Mouse (Mus musculus) liver, embryonic 14.5 days (tissue): ENCODE measurements at regions not wholly inside any gene's neighbourhood (a gene's known extent, or its start where the extent isn't known, plus 50 kb on each side); places are given as distances from the start of the nearest gene placed in this dataset.

ENCODE experiments used
- ATAC-seq: fragments of 200-750 bp; cut with Nextera tagmentation; 2 replicates; pipeline ENCODE4 v1.8.0; 2017; ENCODE audit warnings: moderate number of reproducible peaks, mild to moderate bottlenecking, moderate library complexity; ENCODE audit not compliant: insufficient read depth
- DNase-seq, 3 experiments: peaks; one replicate each; pipeline ENCODE4 v3.0.0-alpha.2; 2012 to 2013; ENCODE audit warnings: low read depth in 3 of 3, low spot score in 3 of 3
- H3K27ac ChIP-seq: fragments of 300-500 bp; sonication (generic); 2 replicates; pipeline ENCODE4 v1.5.1; 2014; ENCODE audit warnings: moderate library complexity, mild to moderate bottlenecking, control low read depth, inconsistent platforms
- H3K27me3 ChIP-seq: fragments of 300-500 bp; sonication (generic); 2 replicates; pipeline ENCODE4 v1.6.1; 2014; ENCODE audit warnings: mild to moderate bottlenecking, low read length, moderate library complexity; ENCODE audit not compliant: control insufficient read depth, insufficient read depth
- H3K36me3 ChIP-seq: fragments of 300-500 bp; sonication (generic); replicated peaks from 2 replicates; pipeline ENCODE4 v1.6.1; 2014; ENCODE audit warnings: low read depth; ENCODE audit not compliant: control insufficient read depth, insufficient read depth
- H3K4me1 ChIP-seq, 2 experiments: fragments of 200-500 bp in 1 of 2; fragments of 300-500 bp in 1 of 2; sonication (generic) in 1 of 2; replicated peaks; 2 replicates each; pipeline ENCODE4 v1.6.1; 2012 to 2014; ENCODE audit warnings: antibody characterized with exemption in 1 of 2, inconsistent platforms in 1 of 2, low read length in 1 of 2; ENCODE audit not compliant: control insufficient read depth in 2 of 2, insufficient read depth in 2 of 2
- H3K4me2 ChIP-seq: fragments of 300-500 bp; sonication (generic); 2 replicates; pipeline ENCODE4 v1.6.1; 2014; ENCODE audit warnings: low read depth, mild to moderate bottlenecking, control low read depth, moderate library complexity
- H3K4me3 ChIP-seq, 2 experiments: fragments of 200-500 bp in 1 of 2; fragments of 300-500 bp in 1 of 2; sonication (generic) in 1 of 2; 2 replicates each; pipeline ENCODE4 v1.5.1; 2012 to 2014; ENCODE audit warnings: low read depth in 2 of 2, low read length in 2 of 2, mild to moderate bottlenecking in 2 of 2, control low read depth in 1 of 2, inconsistent platforms in 1 of 2, moderate library complexity in 1 of 2; ENCODE audit not compliant: insufficient read depth in 1 of 2
- H3K9ac ChIP-seq: fragments of 300-500 bp; sonication (generic); replicated peaks from 2 replicates; pipeline ENCODE4 v1.6.1; 2014; ENCODE audit warnings: mild to moderate bottlenecking, control low read depth, moderate library complexity
- H3K9me3 ChIP-seq: fragments of 300-500 bp; sonication (generic); 2 replicates; pipeline ENCODE4 v1.6.1; 2016; ENCODE audit warnings: low read length, mixed read lengths; ENCODE audit not compliant: control insufficient read depth
- CTCF ChIP-seq: IDR thresholded peaks from 2 replicates; pipeline ENCODE4 v1.5.1; 2016; ENCODE audit warnings: antibody characterized with exemption, low read depth, control low read depth
- EP300 ChIP-seq: IDR thresholded peaks from 2 replicates; pipeline ENCODE4 v1.6.1; 2016; ENCODE audit warnings: antibody characterized with exemption, low read depth
- WGBS: fragments of 180-500 bp; shearing (Covaris S2); extraction: QIAGEN DNeasy Blood & Tissue Kit; methylation state at CpG from one replicate; pipeline ENCODE4 v1.1.7; 2014; ENCODE audit not compliant: insufficient replicate concordance; 5-methylcytosine and 5-hydroxymethylcytosine counted together

- Histone ChIP-seq H3K9me3 (no peaks in the 10 kb centered on the region; the same call in 1 of the 2 replicates), H3K4me2 (no peak overlapping the region), H3K27ac (no peak overlapping the region), H3K27me3 (no peaks in the 10 kb centered on the region), H3K36me3 (no peaks in the 10 kb centered on the region), H3K4me1 (no peaks in the 10 kb centered on the region), H3K9ac (no peak overlapping the region), H3K4me3 (no peak overlapping the region)
- ATAC-seq (no peak), DNase-seq (no peak)
- TF ChIP-seq CTCF (no peak), EP300 (no peak)
- WGBS = 68% methylated on average over 2 of the region's 2 CpGs
These were observed 617.3 kb downstream of the Tmem132b start for GRCm38 (mm10) chr5:126148908-126149307.

GRCm38 (mm10) chr5:126155216-126155880 is 623.8 kb downstream of the Tmem132b start:
- no peak for ATAC-seq
- WGBS = 42% methylated on average over 6 of the region's 6 CpGs
- no peaks in the 10 kb centered on the region for H3K27me3 ChIP-seq

GRCm38 (mm10) chr5:126186111-126186510 is 654.5 kb downstream of the Tmem132b start:
- H3K4me2 ChIP-seq = no peak overlapping the region
- 46% methylated on average over 5 of the region's 5 CpGs for WGBS
- H3K27ac ChIP-seq = no peak overlapping the region
- no peak for DNase-seq
- H3K4me1 ChIP-seq = no peaks in the 10 kb centered on the region
- no peaks in the 10 kb centered on the region for H3K36me3 ChIP-seq
- no peaks in the 10 kb centered on the region; the same call in 1 of the 2 replicates for H3K9me3 ChIP-seq
- no peak overlapping the region for H3K4me3 ChIP-seq
- H3K27me3 ChIP-seq = no peaks in the 10 kb centered on the region
- no peak for ATAC-seq
- no peak overlapping the region for H3K9ac ChIP-seq
- no peak for TF ChIP-seq EP300

More at GRCm38 (mm10) chr5:126155216-126155880, 623.8 kb downstream of the Tmem132b start:
- Histone ChIP-seq H3K4me1 (no peaks in the 10 kb centered on the region), H3K36me3 (no peaks in the 10 kb centered on the region), H3K9ac (no peak overlapping the region), H3K9me3 (no peaks in the 10 kb centered on the region), H3K27ac (no peak overlapping the region), H3K4me3 (no peak overlapping the region), H3K4me2 (no peak overlapping the region)
- no peak for DNase-seq
- no peak for TF ChIP-seq EP300
- TF ChIP-seq CTCF = no peak

DNA sequence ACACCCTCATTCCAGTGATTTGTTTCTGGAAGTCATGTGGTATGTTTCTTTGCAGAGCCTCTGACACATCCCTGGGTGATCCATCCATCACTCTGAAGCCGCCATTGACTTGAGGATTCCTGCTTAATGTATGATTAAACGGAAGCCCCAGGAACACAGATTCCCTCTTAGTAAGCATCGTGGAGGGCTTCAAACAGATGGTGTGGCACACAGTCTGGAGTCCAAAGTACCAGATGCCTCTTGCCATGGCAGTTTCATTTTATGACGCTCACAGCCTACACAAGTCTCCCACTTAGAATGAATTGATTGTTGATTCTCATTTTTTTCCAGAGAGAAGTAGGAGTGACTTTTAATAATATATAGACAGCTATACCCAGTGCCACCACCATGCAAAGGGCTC is 668.3 kb downstream of the Tmem132b start:
- H3K9me3 ChIP-seq = no peaks in the 10 kb centered on the region
- 59% methylated on average over 4 of the region's 4 CpGs for WGBS
- no peak for ATAC-seq
- H3K27ac ChIP-seq = no peak overlapping the region
- H3K4me3 ChIP-seq = no peak overlapping the region
- H3K9ac ChIP-seq = no peak overlapping the region
- H3K27me3 ChIP-seq = no peaks in the 10 kb centered on the region
- H3K36me3 ChIP-seq = no peaks in the 10 kb centered on the region
- H3K4me2 ChIP-seq = no peak overlapping the region
- H3K4me1 ChIP-seq = no peaks in the 10 kb centered on the region
- DNase-seq = no peak
- TF ChIP-seq EP300 (no peak), CTCF (no peak)

- H3K4me2 ChIP-seq = no peak overlapping the region
- DNase-seq = no peak
- WGBS = 34% methylated on average over 4 of the region's 4 CpGs
These were observed 670.0 kb downstream of the Tmem132b start for GRCm38 (mm10) chr5:126201535-126201934.

More at GRCm38 (mm10) chr5:126201535-126201934, 670.0 kb downstream of the Tmem132b start:
- no peak overlapping the region for H3K9ac ChIP-seq
- no peaks in the 10 kb centered on the region for H3K36me3 ChIP-seq
- H3K27ac ChIP-seq = no peak overlapping the region
- H3K27me3 ChIP-seq = no peaks in the 10 kb centered on the region
- H3K9me3 ChIP-seq = no peaks in the 10 kb centered on the region
- no peak for TF ChIP-seq EP300
- no peak for TF ChIP-seq CTCF
- no peaks in the 10 kb centered on the region for H3K4me1 ChIP-seq
- H3K4me3 ChIP-seq = no peak overlapping the region
- ATAC-seq = no peak
